Mouse (Mus musculus) MEL-GATA-1-ER (cell line): ENCODE measurements at regions not wholly inside any gene's neighbourhood (a gene's known extent, or its start where the extent isn't known, plus 50 kb on each side); places are given as distances from the start of the nearest gene placed in this dataset.

Experiments
- DNase-seq: peaks from one replicate; pipeline ENCODE4 v3.0.0-alpha.2; 2012; ENCODE audit warnings: low read depth; ENCODE audit errors: extremely low read depth

DNA sequence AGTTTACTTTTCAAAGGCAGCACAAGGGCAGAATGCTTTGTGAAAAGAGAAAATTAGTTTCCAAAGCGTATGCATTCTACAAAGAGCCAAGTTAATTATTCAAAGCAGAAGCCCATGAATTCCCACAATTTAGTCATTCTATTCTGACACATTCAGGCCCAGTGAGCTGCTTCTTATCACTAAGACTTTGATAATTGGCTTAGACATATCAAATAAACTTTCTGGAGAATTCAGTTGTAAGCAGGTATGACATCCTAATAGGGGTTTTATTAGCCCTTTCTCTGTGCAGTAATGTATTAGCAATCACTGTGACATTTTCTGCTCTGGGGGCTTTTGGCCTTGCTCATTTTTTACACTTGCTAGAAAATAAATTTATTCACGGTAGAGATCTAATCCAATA lies 161.9 kb upstream of the Gm10306 start:
- no peak for DNase-seq

DNA sequence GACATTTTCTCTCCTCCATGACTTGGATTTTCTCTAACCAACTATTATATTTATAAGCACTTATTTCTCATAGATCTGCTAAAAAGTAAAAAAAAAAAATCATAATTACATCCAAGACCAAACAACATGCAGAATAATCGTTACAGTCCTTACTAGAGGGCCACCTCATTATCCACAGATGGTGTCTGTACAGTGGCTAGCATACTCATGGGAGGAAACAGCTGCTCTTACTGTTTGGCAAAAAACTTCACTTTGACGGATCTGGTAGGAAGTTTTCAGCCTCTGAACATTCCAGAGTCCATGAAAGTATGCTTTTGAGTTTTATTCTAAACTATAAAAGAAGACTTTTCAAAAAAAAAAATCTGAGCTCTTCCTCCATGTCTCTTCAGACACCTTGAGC lies 159.1 kb upstream of the Gm10306 start:
- no peak for DNase-seq

DNA sequence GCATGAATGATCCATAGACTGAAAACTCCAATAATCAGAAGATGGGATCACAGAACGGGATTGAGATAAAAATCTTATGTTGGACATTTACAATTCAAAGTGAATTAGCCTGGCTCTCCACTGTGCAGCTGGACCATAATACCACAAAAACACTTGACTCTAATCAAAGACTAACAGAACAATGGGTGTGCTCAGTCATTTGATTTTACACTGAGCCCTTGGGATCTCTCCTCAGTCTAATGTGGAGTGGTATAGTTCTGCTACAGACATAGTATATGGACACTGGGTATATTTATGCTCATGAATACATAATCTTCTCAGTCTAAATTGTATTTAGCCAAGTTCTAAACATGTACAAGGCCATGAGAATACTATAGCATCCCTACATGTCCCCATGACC lies 149.4 kb upstream of the Gm10306 start:
- DNase-seq = no peak

DNA sequence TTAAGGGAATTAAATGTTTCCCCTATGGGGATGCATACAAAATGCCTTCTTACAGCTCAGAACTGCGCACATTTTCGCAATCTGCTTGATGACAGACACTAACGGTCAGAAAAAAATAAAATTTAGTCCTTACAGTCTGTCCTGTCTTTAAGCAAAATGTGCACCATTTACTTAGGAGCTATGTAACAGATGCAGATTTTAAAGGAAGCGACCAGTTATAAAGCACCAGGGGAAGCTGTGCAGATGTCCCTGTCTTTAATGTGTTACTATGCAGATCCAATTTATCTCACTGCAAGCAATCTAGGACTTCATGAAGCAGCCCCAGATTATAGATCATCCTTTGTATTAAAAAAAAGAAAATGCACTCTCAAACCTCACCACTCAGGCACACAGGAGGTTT lies 148.8 kb upstream of the Gm10306 start:
- DNase-seq = no peak

DNA sequence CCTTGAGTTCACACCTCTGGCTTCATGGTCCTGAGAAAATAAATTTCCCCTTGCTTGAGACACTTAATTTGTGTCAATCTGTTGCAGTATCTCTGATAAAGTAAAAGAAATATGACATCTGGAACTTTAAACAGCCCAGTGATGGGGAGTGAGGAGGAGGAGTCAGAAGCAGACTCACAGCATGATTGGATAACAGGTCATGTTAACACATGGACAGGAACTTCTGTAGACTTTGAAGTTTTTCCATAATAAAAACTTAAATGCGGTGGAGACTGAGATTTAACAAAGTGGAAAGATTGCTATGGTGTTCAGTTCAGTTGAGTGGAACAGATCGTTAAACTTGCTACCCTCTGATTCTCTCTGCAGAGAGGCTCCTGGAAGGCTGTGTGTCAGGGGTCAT lies 143.7 kb upstream of the Gm10306 start:
- DNase-seq = no peak

DNA sequence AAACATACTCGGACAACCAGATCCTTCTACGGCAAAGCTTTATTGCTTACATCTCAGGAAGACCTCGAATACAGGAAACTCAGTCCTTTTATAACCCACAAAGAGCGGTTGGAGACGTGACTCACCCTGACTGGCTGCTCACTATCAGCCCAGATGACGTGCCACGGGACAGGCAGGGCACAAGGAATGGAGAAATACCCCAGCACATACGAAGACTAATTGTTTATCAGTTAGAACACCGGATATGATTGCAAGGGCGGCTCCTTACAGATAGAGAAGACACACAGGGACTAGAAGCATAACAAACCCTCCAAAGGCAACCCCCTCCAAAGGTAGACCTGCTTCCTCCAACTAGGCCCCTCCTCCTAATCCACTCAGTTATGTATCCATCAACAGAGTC lies 130.8 kb upstream of the Gm10306 start:
- peak; percentile 5 for DNase-seq

DNA sequence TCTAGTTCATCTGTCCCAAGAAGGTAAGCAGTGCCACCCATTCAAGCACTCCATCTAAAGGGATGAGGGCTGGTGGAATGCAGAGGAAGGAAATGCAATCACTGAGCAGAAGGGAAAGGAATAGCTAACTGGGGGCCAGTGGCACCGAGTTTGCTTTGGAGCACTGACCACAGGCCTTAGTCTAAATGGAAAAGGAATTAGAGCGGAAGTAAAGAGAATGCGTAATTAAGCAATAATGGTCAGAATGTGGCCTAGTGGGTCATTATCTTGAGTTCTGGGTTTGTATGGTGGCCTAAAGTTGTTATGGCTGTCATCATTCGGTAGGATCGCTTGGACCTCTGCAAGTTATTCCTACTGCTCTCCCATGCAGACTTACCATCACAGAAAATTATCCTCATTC lies 128.8 kb upstream of the Gm10306 start:
- no peak for DNase-seq

DNA sequence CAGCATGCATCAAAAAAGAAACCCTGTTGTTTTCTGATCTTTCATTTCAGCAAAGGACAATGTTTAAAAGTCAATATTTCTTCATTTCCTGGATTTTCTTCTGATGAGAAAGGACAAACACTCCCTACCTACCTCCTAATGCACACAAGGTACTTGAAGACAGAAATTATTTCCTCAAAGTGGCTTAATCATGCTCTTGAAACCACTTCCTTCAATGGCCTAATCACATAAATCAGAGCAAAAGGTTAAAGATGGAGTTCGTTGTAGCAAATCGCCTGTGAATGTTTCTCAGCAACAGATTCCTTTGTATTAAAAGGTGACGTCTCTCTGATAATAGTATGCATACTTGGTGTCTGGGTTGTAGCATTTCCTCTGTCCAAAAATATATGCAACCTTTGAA lies 124.3 kb upstream of the Gm10306 start:
- no peak for DNase-seq

DNA sequence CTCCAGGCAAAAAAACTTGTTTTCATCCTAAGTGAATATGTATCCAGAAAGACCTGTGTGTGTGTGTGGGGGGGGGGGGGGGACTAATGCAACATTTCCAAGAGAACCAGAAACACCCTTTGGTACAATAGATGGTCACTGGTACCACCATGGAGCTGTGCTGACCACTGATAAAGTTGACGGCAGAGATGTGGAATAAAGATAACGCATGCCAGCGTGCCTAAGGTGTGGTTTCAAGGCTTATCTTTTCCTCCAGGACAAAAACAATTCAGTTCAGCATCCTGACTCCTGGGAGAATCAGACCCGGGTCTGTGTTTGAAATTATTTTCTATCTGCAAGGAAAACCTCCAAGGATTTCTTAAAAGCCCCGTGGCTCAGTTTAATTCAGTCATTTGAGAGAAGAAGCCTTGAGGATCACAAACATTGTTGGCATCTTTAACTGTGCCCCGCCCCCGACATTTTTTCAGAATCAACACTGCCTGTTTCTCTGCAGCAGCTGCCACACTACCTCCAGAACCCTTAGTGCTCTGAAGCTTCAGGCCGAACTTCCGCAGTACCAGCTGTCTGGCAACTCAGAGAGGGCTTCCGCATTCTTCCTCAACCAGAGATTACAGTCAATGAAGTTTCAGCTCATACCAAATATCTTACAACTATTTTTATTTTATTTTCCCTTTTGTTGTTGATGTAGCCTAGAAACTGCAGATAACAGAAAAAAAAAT lies 118.5 kb upstream of the Gm10306 start:
- no peak for DNase-seq

DNA sequence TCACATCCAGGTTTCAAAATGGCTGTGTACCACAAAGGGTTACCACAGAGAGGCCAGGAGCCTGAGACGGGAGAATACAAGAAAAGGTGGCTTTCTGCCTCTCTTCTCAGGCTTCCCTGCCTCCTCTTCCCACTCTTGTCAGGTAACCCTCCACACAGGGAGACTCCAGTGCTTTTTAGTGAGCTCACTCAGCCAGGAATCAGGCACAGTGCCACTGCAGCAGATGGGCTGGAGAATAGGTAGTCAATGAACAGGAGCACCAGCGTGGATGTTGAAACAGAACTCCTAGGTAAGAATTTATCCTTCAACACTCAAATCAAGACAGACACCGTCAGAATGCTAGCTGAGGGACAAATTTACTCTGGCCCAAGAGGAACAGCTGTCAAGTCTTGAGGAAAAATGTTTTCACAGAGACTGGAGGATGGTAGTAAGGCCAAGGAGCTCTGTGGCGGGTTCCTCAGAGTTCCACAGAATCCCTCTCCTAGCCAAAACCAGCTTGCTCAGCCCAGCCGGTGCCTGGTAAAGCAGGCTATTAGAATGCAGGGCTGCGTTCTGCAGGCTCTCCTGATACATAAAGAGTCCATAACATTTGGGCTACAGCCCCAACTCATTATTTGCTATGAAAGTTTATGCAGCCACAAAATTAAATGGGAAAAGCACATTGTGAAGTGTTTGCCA lies 117.0 kb upstream of the Gm10306 start:
- DNase-seq = no peak

DNA sequence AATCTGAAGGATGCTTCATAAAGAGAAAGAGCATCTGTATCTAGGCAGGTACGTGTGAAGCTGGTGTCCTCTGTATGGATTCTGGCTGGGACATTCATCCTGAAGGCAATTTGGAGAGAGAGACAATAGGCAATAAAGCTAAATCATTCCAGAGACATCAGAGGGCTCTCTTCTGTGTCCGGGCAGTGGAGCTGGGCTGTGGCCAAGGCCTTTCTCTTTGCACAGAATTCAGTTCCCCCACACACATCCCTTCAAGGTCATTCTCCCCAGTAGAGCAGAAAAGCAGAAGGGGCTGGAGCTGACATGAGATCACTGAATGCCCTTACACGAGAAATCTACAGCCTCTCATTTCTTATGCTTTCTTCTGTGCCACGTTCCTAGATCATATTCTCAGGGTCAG lies 109.7 kb upstream of the Gm10306 start:
- DNase-seq = no peak
